Mouse (Mus musculus): ENCODE results near the gene Magea2. TPM values are rescaled to one million over a fixed set of nuclear protein-coding genes. Genes with fewer than 3 reads are reported as not detected.
"Not testable (repeated sequence)": the region's sequence is repeated elsewhere in the genome, so short reads cannot be mapped to it uniquely, and the experiment has no call there.

The Magea2 gene
- polyA plus RNA-seq (2016; fragmentation: Nextera tagmentation; extraction: Ambion mirVana): not detected in 2 replicates

DNA sequence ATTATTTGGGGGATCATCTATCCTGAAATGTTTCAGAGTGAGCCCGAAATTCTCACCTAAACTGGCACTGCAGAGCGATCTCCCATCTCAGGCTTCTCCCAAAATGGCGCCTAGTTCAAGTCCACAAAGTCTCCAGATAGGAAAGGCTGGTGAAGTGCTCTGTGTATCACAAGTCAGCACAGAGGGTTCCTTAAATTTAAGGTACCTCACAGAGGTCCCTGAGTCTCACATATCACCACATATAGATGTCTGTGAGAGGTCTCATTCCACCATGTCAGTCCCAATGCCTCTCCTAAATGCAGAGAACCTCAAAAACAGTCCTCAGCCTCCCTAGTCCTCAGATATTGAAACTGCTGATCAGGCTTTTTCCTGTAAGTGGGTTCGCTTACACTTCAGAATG, at the start of gene Magea2:
Gene Magea2 (minus strand): TSS at position 101 of the 400 bp plus-strand sequence.
- H3K36me3 ChIP-seq; H3K9me3 ChIP-seq; DNase-seq (ENCODE audit: low spot score); H3K4me3 ChIP-seq; H3K27me3 ChIP-seq (ENCODE audit: insufficient read depth, poor library complexity, severe bottlenecking); H3K4me1 ChIP-seq (replicated peaks); H3K27ac ChIP-seq: not testable (repeated sequence)
- WGBS: 91% methylated on average over 4 of the region's 4 CpGs

DNA sequence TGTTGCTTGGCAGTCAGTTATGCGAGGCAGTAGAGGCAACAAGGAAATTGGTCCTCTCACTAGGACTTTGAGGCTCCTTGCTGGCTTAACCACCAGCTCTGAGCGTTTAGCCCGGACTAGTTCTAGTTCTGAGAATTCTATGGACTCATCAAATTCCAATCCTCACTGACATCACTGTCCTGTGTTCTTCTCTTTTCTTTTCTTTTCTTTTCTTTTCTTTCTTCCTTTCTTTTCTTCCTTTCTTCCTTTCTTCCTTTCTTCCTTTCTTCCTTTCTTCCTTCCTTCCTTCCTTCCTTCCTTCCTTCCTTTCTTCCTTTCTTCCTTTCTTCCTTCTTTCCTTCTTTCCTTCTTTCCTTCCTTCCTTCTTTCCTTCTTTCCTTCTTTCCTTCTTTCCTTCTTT, 34.8 kb upstream of the Magea2 start, which contains the start of gene Cldn34b2:
Gene Cldn34b2 (minus strand): TSS at position 101 of the 400 bp plus-strand sequence.
- H3K27me3 ChIP-seq (ENCODE audit: insufficient read depth, poor library complexity, severe bottlenecking); H3K4me3 ChIP-seq; DNase-seq (ENCODE audit: low spot score); H3K4me1 ChIP-seq (replicated peaks); H3K27ac ChIP-seq; H3K36me3 ChIP-seq; H3K9me3 ChIP-seq: not testable (repeated sequence)
- WGBS: 69% methylated on average over 3 of the region's 3 CpGs

DNA sequence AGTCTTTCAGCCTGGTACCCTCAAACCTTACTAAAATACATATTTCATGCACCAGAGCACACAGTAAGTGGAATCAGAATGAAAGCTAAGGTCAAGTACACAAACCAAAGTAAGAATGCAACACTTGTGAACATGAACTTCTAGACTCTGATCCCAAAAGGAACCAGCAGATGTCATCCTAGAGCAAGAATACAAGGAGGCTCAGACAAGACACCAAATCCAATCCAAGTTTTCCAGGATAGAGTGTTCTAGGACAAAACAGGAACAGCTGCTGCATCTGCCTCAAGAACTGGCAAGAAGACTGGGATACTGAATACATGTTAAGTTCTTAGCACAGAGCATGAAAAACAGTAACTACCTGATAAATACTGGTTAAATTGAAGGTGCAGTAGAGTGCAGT, 4.6 kb upstream of the Magea2 start:
- H3K4me1 ChIP-seq (replicated peaks): no peaks in the 10 kb centered on the region
- H3K9me3 ChIP-seq: no peaks in the 10 kb centered on the region
- no peaks in the 10 kb centered on the region for H3K27me3 ChIP-seq (ENCODE audit: insufficient read depth, poor library complexity, severe bottlenecking)
- no peaks in the 10 kb centered on the region for H3K36me3 ChIP-seq
- H3K27ac ChIP-seq: no peak overlapping the region
- no peak for DNase-seq (ENCODE audit: low spot score)
- no peak overlapping the region for H3K4me3 ChIP-seq

DNA sequence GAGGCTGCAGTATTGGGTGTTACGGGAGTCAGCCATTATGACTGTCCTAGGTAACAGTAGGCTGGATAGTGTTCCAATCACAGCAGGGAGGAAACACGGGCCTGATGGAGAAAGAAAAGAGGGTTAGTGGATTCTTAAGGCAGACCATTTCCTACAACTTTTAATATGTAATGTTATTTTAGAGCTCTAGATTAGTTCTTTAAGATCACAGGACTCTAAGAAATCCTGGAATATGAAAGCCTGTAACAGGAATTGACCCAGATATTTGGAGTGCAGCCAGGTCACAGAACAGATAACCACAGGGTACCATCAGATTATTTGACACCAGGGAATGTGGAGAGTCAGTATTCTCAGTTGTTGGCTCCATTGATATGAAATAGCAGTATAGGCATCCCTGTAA, 3.8 kb downstream of the Magea2 start, which contains the start of gene Magea1:
Gene Magea1 (minus strand): TSS at position 101 of the 400 bp plus-strand sequence.
- DNase-seq (ENCODE audit: low spot score); H3K9me3 ChIP-seq; H3K36me3 ChIP-seq; H3K4me1 ChIP-seq (replicated peaks); H3K4me3 ChIP-seq; H3K27me3 ChIP-seq (ENCODE audit: insufficient read depth, poor library complexity, severe bottlenecking); H3K27ac ChIP-seq: not testable (repeated sequence)
- 86% methylated on average over 1 of the region's 2 CpGs for WGBS

DNA sequence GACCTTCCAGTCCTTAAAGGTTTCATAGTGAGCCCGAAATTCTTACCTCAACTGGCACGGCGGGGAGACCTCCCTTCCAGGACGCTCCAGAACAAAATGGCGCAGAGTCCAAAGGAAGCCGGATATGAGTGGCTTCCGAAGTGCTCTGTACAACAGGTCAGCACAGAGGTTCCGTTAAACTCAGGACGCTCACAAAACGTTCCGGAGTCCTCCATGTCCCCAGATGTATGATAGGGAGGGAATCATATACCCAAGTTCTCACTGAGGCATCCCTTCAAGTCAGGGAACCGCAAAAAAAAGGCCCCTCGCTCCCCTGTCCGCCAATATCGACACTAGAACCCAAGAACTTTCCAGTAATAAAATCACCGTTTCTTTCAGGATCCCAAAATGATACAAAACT, 30.4 kb downstream of the Magea2 start, which contains the start of gene Magea5:
Gene Magea5 (minus strand): TSS at position 101 of the 400 bp plus-strand sequence.
- H3K9me3 ChIP-seq; H3K27me3 ChIP-seq (ENCODE audit: insufficient read depth, poor library complexity, severe bottlenecking); DNase-seq (ENCODE audit: low spot score); H3K4me3 ChIP-seq; H3K4me1 ChIP-seq (replicated peaks); H3K36me3 ChIP-seq; H3K27ac ChIP-seq: not testable (repeated sequence)
- 89% methylated on average over 16 of the region's 16 CpGs for WGBS

DNA sequence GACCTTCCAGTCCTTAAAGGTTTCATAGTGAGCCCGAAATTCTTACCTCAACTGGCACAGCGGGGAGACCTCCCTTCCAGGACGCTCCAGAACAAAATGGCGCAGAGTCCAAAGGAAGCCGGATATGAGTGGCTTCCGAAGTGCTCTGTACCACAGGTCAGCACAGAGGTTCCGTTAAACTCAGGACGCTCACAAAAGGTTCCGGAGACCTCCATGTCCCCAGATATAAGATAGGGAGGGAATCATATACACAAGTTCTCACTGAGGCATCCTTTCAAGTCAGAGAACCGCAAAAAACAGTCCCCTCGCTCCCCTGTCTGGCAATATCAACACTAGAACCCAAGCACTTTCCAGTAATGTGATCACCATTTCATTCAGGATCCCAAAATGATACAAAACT, 97.7 kb downstream of the Magea2 start, which contains the start of gene Magea8:
Gene Magea8 (minus strand): TSS at position 101 of the 400 bp plus-strand sequence.
- not testable (repeated sequence) for DNase-seq (ENCODE audit: low spot score)
- 89% methylated on average over 11 of the region's 11 CpGs for WGBS

More for the DNA sequence above, 97.7 kb downstream of the Magea2 start, which contains the start of gene Magea8:
- not testable (repeated sequence) for H3K4me1 ChIP-seq (replicated peaks); H3K9me3 ChIP-seq; H3K27me3 ChIP-seq (ENCODE audit: insufficient read depth, poor library complexity, severe bottlenecking); H3K27ac ChIP-seq; H3K4me3 ChIP-seq; H3K36me3 ChIP-seq

Other genes starting within 250 kb of the Magea2 start
- not detected in 2 replicates for gene Cldn34b1, start 203.4 kb downstream of the Magea2 start, polyA plus RNA-seq (2016; fragmentation: Nextera tagmentation; extraction: Ambion mirVana)
- not detected in 2 replicates for gene Magea6, start 157.7 kb downstream of the Magea2 start, polyA plus RNA-seq (2016; fragmentation: Nextera tagmentation; extraction: Ambion mirVana)
- not detected in 2 replicates for gene Magea3, start 144.2 kb downstream of the Magea2 start, polyA plus RNA-seq (2016; fragmentation: Nextera tagmentation; extraction: Ambion mirVana)
- gene Magea8, start 97.8 kb downstream of the Magea2 start, polyA plus RNA-seq (2016; fragmentation: Nextera tagmentation; extraction: Ambion mirVana): not detected in 2 replicates
- gene Magea5, start 30.5 kb downstream of the Magea2 start, polyA plus RNA-seq (2016; fragmentation: Nextera tagmentation; extraction: Ambion mirVana): not detected in 2 replicates
- gene Magea1, start 3.9 kb downstream of the Magea2 start, polyA plus RNA-seq (2016; fragmentation: Nextera tagmentation; extraction: Ambion mirVana): not detected in 2 replicates
- not detected in 2 replicates for gene Cldn34b2, start 34.7 kb upstream of the Magea2 start, polyA plus RNA-seq (2016; fragmentation: Nextera tagmentation; extraction: Ambion mirVana)
- gene Sat1, start 122.8 kb upstream of the Magea2 start, polyA plus RNA-seq (2016; fragmentation: Nextera tagmentation; extraction: Ambion mirVana): 88.0 and 89.5 TPM in 2 replicates
- 19.4 and 23.7 TPM in 2 replicates for gene Acot9, start 168.8 kb upstream of the Magea2 start, polyA plus RNA-seq (2016; fragmentation: Nextera tagmentation; extraction: Ambion mirVana)
- gene Prdx4, start 247.1 kb upstream of the Magea2 start, polyA plus RNA-seq (2016; fragmentation: Nextera tagmentation; extraction: Ambion mirVana): 257 and 289 TPM in 2 replicates